Mouse (Mus musculus): Measurements from ENCODE around the gene Mamdc2. TPM values are rescaled to one million over a fixed set of nuclear protein-coding genes. Genes with fewer than 3 reads are reported as not detected.

The Mamdc2 gene
- polyA plus RNA-seq, 1 experiment from 2014 or later = 0.89 TPM

DNA sequence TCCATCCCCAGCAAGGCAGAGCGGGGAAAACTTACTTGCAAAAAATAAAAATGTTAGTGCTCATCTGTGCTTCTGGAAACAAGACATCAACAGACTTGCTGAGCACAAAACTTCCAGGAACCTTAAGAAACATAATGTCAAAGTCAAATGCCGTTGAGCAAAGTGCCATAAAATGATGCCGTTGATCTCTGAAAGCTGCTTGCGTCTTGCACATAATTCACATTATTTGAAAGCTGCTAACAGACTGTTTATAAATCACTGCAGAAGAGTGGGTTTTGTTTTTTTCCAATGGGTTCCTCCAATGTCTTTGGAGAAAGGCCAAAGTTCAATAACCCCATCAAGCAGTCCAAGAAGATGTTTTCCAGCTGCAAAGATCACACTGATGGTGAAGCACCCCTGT lies 37.9 kb downstream of the Mamdc2 start:
- Histone ChIP-seq H3K9me3 (ENCODE audit: low read length) (no peaks in the 10 kb centered on the region), H3K4me1 (ENCODE audit: insufficient read depth) (no peaks in the 10 kb centered on the region), H3K4me3 (ENCODE audit: low read depth, low read length) (no peak overlapping the region), H3K4me2 (ENCODE audit: low read depth, low read length) (no peak overlapping the region), H3K9ac (replicated peaks) (no peak overlapping the region), H3K27ac (ENCODE audit: low read depth) (no peak overlapping the region), H3K36me3 (replicated peaks; ENCODE audit: insufficient read depth, low read length) (no peaks in the 10 kb centered on the region), H3K27me3 (ENCODE audit: insufficient read depth, low read length) (no peaks in the 10 kb centered on the region)
- WGBS (ENCODE audit: insufficient replicate concordance) = 76% methylated on average over 4 of the region's 4 CpGs
- TF ChIP-seq EP300 (IDR thresholded peaks at IDR 0.05; ENCODE audit: low read depth) (no peak), CTCF (IDR thresholded peaks at IDR 0.05; ENCODE audit: low read depth) (no peak)
- DNase-seq (no peak), ATAC-seq (no peak)

DNA sequence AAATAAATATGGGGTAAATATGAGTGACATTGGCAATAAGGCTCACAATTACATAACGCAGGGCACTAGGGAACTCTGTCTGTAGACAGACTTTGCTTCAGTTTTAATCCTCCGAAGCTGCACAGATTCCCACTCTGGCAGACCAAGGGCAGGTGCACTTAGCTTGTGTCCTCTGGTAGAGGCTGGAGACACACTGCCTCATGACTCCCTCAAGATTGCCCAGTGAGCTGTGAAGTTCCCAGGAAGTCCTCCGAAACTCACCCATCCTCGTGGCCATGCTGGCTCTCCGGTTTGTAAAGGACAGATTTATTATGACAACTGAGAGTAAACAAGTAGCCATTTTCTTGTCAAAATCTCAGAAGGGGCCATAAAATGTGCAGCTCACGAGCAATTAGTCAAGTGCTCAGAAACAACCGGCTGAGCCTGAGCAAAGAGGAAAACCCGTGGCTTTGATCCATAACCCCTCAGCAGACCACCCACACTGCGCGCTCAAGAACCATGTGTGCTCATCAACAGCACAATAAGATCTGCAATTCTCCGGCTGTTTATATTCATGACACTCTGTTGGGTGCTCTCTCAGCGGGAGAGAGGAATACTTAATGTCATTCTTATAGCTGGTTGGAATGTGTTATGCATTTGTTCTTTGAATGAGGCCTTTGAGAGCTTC lies 46.6 kb downstream of the Mamdc2 start:
- Histone ChIP-seq H3K4me2 (ENCODE audit: low read depth, low read length) (no peak overlapping the region), H3K36me3 (replicated peaks; ENCODE audit: insufficient read depth, low read length) (no peaks in the 10 kb centered on the region), H3K4me3 (ENCODE audit: low read depth, low read length) (no peak overlapping the region), H3K9ac (replicated peaks) (no peak overlapping the region), H3K4me1 (ENCODE audit: insufficient read depth) (no peaks in the 10 kb centered on the region), H3K27ac (ENCODE audit: low read depth) (no peak overlapping the region), H3K27me3 (ENCODE audit: insufficient read depth, low read length) (no peaks in the 10 kb centered on the region), H3K9me3 (ENCODE audit: low read length) (no peaks in the 10 kb centered on the region)
- no peak for DNase-seq
- ATAC-seq = no peak
- TF ChIP-seq EP300 (IDR thresholded peaks at IDR 0.05; ENCODE audit: low read depth) = no peak
- TF ChIP-seq CTCF (IDR thresholded peaks at IDR 0.05; ENCODE audit: low read depth) = no peak
- 64% methylated on average over 12 of the region's 12 CpGs for WGBS (ENCODE audit: insufficient replicate concordance)

DNA sequence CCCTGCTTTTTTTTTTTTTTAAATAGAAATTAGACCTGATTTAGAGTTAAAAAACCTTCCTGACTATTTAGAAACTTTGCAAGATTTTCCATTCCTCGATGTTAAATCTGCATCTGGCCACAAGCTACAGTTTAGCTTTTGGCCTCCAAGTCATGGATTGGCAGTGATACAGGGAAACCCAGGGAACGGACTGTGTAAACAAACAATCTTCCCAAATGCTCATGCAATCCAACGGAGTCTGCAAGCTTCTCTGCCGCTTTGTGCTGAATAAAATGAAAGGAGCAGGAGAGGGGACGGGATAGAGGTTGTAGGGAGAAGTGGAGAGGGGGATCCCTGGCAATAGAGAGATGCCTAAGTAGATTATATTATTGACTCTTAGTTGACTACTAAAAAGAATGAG lies 47.8 kb downstream of the Mamdc2 start:
- ATAC-seq (no peak), DNase-seq (no peak)
- 63% methylated on average over 5 of the region's 5 CpGs for WGBS (ENCODE audit: insufficient replicate concordance)
- H3K9me3 ChIP-seq (ENCODE audit: low read length) = no peaks in the 10 kb centered on the region
- no peaks in the 10 kb centered on the region for H3K36me3 ChIP-seq (replicated peaks; ENCODE audit: insufficient read depth, low read length)
- H3K4me3 ChIP-seq (ENCODE audit: low read depth, low read length) = no peak overlapping the region
- no peak overlapping the region for H3K9ac ChIP-seq (replicated peaks)
- no peak overlapping the region for H3K27ac ChIP-seq (ENCODE audit: low read depth)
- no peak overlapping the region for H3K4me2 ChIP-seq (ENCODE audit: low read depth, low read length)
- H3K27me3 ChIP-seq (ENCODE audit: insufficient read depth, low read length) = no peaks in the 10 kb centered on the region
- TF ChIP-seq CTCF (IDR thresholded peaks at IDR 0.05; ENCODE audit: low read depth) (no peak), EP300 (IDR thresholded peaks at IDR 0.05; ENCODE audit: low read depth) (no peak)
- no peaks in the 10 kb centered on the region for H3K4me1 ChIP-seq (ENCODE audit: insufficient read depth)

DNA sequence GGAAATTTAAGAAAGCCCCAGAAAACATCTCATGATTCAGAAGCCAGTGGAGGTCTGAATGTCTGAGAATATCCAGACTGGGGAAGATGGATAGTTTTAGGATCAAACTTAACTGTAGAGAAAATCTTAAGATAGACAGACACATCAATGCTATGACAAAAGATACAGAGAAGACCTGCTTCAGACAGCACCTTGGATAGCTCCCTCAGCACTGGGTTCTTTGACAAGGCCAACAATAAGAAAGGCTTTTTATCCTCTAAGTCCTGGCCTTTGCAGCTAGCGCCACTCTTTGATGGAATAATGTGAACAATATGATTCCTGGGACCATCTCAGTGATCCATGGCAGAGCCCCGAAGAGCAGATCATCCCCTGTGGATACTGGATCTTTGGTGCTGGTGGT lies 52.3 kb downstream of the Mamdc2 start:
- H3K4me2 ChIP-seq (ENCODE audit: low read depth, low read length) = no peak overlapping the region
- no peak for ATAC-seq
- H3K4me3 ChIP-seq (ENCODE audit: low read depth, low read length) = no peak overlapping the region
- no peaks in the 10 kb centered on the region for H3K9me3 ChIP-seq (ENCODE audit: low read length)
- H3K4me1 ChIP-seq (ENCODE audit: insufficient read depth) = no peaks in the 10 kb centered on the region
- 51% methylated on average over 2 of the region's 2 CpGs for WGBS (ENCODE audit: insufficient replicate concordance)
- DNase-seq = no peak
- no peak overlapping the region for H3K9ac ChIP-seq (replicated peaks)
- no peaks in the 10 kb centered on the region for H3K36me3 ChIP-seq (replicated peaks; ENCODE audit: insufficient read depth, low read length)
- TF ChIP-seq CTCF (IDR thresholded peaks at IDR 0.05; ENCODE audit: low read depth) (no peak), EP300 (IDR thresholded peaks at IDR 0.05; ENCODE audit: low read depth) (no peak)
- no peak overlapping the region for H3K27ac ChIP-seq (ENCODE audit: low read depth)
- H3K27me3 ChIP-seq (ENCODE audit: insufficient read depth, low read length) = no peaks in the 10 kb centered on the region

DNA sequence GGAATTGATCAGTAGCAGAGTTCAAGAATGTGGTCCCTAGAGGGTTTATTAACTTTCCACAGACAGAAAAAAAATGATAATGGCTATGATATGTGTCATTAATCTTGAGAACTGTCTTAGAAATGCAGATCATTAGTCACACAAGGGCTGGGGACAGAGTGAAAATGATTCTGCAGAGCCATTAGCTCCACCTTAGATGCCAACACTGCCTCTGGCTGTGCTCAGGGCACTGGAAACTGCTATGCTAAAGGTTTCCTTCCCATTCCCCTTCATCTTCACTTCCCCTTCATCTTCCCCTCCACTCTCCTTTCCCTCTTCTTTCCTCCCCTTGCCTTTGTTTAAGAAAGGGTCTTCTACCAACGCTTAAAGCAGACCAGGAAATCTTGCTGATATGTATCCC lies 53.6 kb downstream of the Mamdc2 start:
- no peaks in the 10 kb centered on the region for H3K36me3 ChIP-seq (replicated peaks; ENCODE audit: insufficient read depth, low read length)
- H3K4me1 ChIP-seq (ENCODE audit: insufficient read depth) = no peaks in the 10 kb centered on the region
- TF ChIP-seq CTCF (IDR thresholded peaks at IDR 0.05; ENCODE audit: low read depth) (no peak), EP300 (IDR thresholded peaks at IDR 0.05; ENCODE audit: low read depth) (no peak)
- H3K27ac ChIP-seq (ENCODE audit: low read depth) = no peak overlapping the region
- H3K27me3 ChIP-seq (ENCODE audit: insufficient read depth, low read length) = no peaks in the 10 kb centered on the region
- ATAC-seq (no peak), DNase-seq (no peak)
- no peaks in the 10 kb centered on the region for H3K9me3 ChIP-seq (ENCODE audit: low read length)
- WGBS (ENCODE audit: insufficient replicate concordance) = 45% methylated on average over 1 of the region's 1 CpGs
- no peak overlapping the region for H3K4me3 ChIP-seq (ENCODE audit: low read depth, low read length)
- H3K9ac ChIP-seq (replicated peaks) = no peak overlapping the region
- H3K4me2 ChIP-seq (ENCODE audit: low read depth, low read length) = no peak overlapping the region

DNA sequence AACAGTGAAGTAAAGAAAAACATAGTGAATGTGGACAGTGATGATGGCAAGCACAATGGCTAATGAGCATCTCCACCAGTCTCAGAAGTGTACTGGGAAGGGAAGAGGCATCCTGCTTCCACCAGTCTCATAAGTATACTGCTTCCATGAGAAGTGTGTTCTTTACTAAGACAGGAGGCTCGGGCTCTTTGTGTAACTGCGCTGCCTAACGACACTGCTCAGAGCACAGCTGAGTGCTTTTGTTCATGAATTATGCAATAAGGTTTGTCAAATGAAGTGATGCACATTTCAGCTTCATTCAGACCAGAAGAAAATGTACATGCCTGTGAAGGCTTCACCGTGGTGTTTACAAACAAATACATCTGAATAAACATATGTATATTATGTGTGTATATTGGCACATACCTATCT lies 59.4 kb downstream of the Mamdc2 start:
- no peak overlapping the region for H3K4me2 ChIP-seq (ENCODE audit: low read depth, low read length)
- no peak for TF ChIP-seq EP300 (IDR thresholded peaks at IDR 0.05; ENCODE audit: low read depth)
- no peak for TF ChIP-seq CTCF (IDR thresholded peaks at IDR 0.05; ENCODE audit: low read depth)
- ATAC-seq = no peak
- DNase-seq = no peak
- H3K36me3 ChIP-seq (replicated peaks; ENCODE audit: insufficient read depth, low read length) = no peaks in the 10 kb centered on the region
- H3K27ac ChIP-seq (ENCODE audit: low read depth) = no peak overlapping the region
- no peaks in the 10 kb centered on the region for H3K27me3 ChIP-seq (ENCODE audit: insufficient read depth, low read length)
- H3K4me3 ChIP-seq (ENCODE audit: low read depth, low read length) = no peak overlapping the region
- no peak overlapping the region for H3K9ac ChIP-seq (replicated peaks)
- WGBS (ENCODE audit: insufficient replicate concordance) = 65% methylated on average over 4 of the region's 4 CpGs
- H3K4me1 ChIP-seq (ENCODE audit: insufficient read depth) = no peaks in the 10 kb centered on the region
- H3K9me3 ChIP-seq (ENCODE audit: low read length) = no peaks in the 10 kb centered on the region
